Mouse (Mus musculus) heart, postnatal 0 days (tissue): ENCODE data around the gene Ccdc189. TPM values are rescaled to one million over a fixed set of nuclear protein-coding genes. Genes with fewer than 3 reads are reported as not detected.

Source experiments
- ATAC-seq: fragments of 200-750 bp; cut with Nextera tagmentation; 2 replicates; pipeline ENCODE4 v1.8.0; 2017; ENCODE audit warnings: low read depth, moderate number of reproducible peaks, moderate library complexity; ENCODE audit not compliant: insufficient read depth
- DNase-seq: peaks from one replicate; pipeline ENCODE4 v3.0.0-alpha.2; 2016; ENCODE audit warnings: low spot score
- H3K27ac ChIP-seq: fragments of 300-500 bp; sonication (generic); 2 replicates; pipeline ENCODE4 v1.5.1; 2014; ENCODE audit warnings: low read depth, mild to moderate bottlenecking
- H3K27me3 ChIP-seq: fragments of 300-500 bp; sonication (generic); 2 replicates; pipeline ENCODE4 v1.6.1; 2014; ENCODE audit warnings: low read length, mixed read lengths; ENCODE audit not compliant: control insufficient read depth, insufficient read depth
- H3K36me3 ChIP-seq: fragments of 300-500 bp; sonication (generic); replicated peaks from 2 replicates; pipeline ENCODE4 v1.6.1; 2014; ENCODE audit warnings: low read length, mixed read lengths; ENCODE audit not compliant: control insufficient read depth, insufficient read depth
- H3K4me1 ChIP-seq: fragments of 300-500 bp; sonication (generic); 2 replicates; pipeline ENCODE4 v1.6.1; 2014; ENCODE audit warnings: antibody characterized with exemption; ENCODE audit not compliant: control insufficient read depth, insufficient read depth
- H3K4me2 ChIP-seq: fragments of 300-500 bp; sonication (generic); 2 replicates; pipeline ENCODE4 v1.6.1; 2014; ENCODE audit warnings: low read depth, mild to moderate bottlenecking, low read length, moderate library complexity
- H3K4me3 ChIP-seq: fragments of 300-500 bp; sonication (generic); 2 replicates; pipeline ENCODE4 v1.5.1; 2014; ENCODE audit warnings: low read depth, low read length
- H3K9ac ChIP-seq: fragments of 300-500 bp; sonication (generic); replicated peaks from 2 replicates; pipeline ENCODE4 v1.6.1; 2014; ENCODE audit warnings: low read depth, low read length, mixed read lengths
- H3K9me3 ChIP-seq: fragments of 300-500 bp; sonication (generic); replicated peaks from 2 replicates; pipeline ENCODE4 v1.6.1; 2016; ENCODE audit warnings: low read length; ENCODE audit not compliant: control insufficient read depth
- CTCF ChIP-seq: IDR thresholded peaks from 2 replicates; pipeline ENCODE4 v1.5.1; 2016; ENCODE audit warnings: antibody characterized with exemption, control low read depth, low read depth
- EP300 ChIP-seq: IDR thresholded peaks from 2 replicates; pipeline ENCODE4 v1.6.1; 2016; ENCODE audit warnings: antibody characterized with exemption, low read depth
- WGBS: fragments of 180-500 bp; shearing (Covaris S2); extraction: QIAGEN DNeasy Blood & Tissue Kit; methylation state at CpG from one replicate; pipeline ENCODE4 v1.1.7; 2014; 5-methylcytosine and 5-hydroxymethylcytosine counted together
- polyA plus RNA-seq: library from polyadenylated mRNA; unstranded; fragments of >200 nt; fragmentation: Nextera tagmentation; extraction: Ambion mirVana; gene quantifications from 2 replicates; pipeline ENCODE4 v1.2.1, GENCODE M21; 2015
- total RNA-seq: library from RNA; depleted of rRNA; stranded (reverse); fragments of >200 nt; gene quantifications from 2 replicates; pipeline ENCODE4 v1.2.3, GENCODE M21; 2014; ENCODE audit warnings: low replicate concordance

Gene Ccdc189
- total and polyA plus RNA-seq, 2 experiments from 2014 or later, result 15.0 to 16.0 TPM

DNA sequence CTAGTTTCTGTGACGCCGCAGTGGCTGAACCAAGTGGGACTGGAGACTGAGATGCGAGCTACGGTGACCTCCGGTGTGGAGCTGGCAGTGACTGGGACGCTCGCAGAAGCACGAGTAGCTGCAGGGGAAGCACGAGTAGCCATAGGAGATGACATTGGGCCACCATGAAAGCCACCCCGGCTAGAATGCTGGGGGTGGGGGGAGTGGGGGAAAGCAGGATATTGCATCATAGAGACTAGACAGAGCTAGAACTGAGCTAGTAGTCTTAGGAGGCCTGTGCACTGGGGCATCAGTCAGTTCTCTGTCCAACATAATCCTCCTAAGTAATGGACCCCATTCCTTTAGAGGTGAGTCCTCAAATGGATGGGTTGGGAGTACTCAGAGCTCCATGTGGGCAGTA, 15.9 kb upstream of the Ccdc189 start:
- no peak overlapping the region for H3K27ac ChIP-seq
- no peak overlapping the region for H3K9ac ChIP-seq
- no peak for DNase-seq
- H3K4me1 ChIP-seq, result no peaks in the 10 kb centered on the region
- peaks cover 73% of the 10 kb centered on the region for H3K36me3 ChIP-seq
- no peaks in the 10 kb centered on the region for H3K9me3 ChIP-seq
- no peak overlapping the region for H3K4me2 ChIP-seq
- H3K27me3 ChIP-seq, result no peaks in the 10 kb centered on the region
- no peak for ATAC-seq
- 85% methylated on average over 10 of the region's 10 CpGs for WGBS
- no peak overlapping the region for H3K4me3 ChIP-seq
- TF ChIP-seq CTCF, result no peak
- no peak for TF ChIP-seq EP300

DNA sequence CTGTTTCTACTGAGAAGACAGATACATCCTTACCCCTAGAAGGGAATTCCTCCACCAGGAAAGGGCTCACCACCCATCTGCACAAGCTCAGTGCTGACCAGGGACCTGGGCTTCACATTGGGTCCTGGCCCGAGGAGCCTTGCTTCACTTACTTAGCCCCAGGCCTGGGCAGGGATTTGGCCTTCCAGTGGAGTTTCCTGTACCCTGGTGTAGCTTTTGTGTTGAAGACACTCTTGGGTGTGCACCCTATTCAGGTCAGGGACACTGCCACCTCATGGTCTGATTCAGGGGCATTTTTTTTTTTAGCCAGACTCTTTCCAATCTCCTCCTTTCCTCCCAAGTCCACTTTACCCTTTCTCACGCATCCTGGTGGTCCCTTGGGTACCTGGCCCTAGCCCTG, 14.5 kb upstream of the Ccdc189 start:
- Histone ChIP-seq H3K9me3 (no peaks in the 10 kb centered on the region), H3K4me3 (no peak overlapping the region), H3K9ac (no peak overlapping the region), H3K27me3 (no peaks in the 10 kb centered on the region), H3K27ac (no peak overlapping the region), H3K4me1 (no peaks in the 10 kb centered on the region), H3K4me2 (no peak overlapping the region), H3K36me3 (peaks cover 77% of the 10 kb centered on the region)
- 91% methylated on average over 2 of the region's 2 CpGs for WGBS
- TF ChIP-seq CTCF (no peak), EP300 (no peak)
- ATAC-seq, result no peak
- DNase-seq, result no peak

DNA sequence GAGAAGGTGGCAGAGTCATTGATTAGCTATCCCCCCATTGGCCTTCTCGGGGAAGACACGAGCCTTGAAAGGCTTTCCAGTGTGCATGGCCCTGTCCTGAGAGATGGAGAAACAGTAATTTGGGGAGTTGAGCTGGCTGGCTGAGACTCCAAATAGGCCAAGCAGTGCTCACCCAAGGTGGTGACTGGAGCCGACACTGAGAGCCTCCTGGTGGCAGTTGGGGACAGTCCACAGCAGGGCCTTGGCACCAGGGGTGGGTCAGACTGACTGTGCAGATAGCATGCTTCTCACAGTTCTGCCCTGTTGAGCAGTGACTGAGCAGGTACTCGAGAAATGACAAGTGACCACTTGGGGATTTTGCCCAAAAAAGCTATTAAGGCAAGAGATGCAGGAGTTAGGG, 13.3 kb upstream of the Ccdc189 start:
- WGBS, result 75% methylated on average over 4 of the region's 4 CpGs
- H3K4me1 ChIP-seq, result no peaks in the 10 kb centered on the region
- H3K4me2 ChIP-seq, result no peak overlapping the region
- H3K27ac ChIP-seq, result no peak overlapping the region
- ATAC-seq (no peak), DNase-seq (no peak)
- peaks cover 81% of the 10 kb centered on the region for H3K36me3 ChIP-seq
- no peak overlapping the region for H3K4me3 ChIP-seq
- no peak overlapping the region for H3K9ac ChIP-seq
- H3K27me3 ChIP-seq, result no peaks in the 10 kb centered on the region
- TF ChIP-seq CTCF (no peak), EP300 (no peak)
- H3K9me3 ChIP-seq, result no peaks in the 10 kb centered on the region

DNA sequence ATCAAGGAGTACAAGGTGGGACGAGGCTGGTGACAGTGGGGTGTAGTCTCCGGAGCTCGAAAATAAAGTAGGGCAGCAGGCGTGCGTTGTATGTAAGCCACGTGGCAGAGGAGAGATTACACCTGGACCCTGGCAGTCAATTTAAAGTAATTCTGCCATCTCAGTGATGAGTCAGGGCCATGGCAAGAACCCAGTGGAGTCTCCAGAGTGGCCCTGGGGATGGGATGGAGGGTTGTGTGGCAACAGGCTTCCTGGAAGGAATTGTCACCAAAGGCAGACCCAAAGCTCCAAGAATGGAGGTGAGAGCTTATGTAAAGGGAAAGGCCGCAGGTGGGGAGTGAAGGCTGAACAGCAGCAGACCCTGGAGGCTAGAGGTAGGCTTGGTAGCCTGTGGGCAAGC, 12.2 kb upstream of the Ccdc189 start:
- Histone ChIP-seq H3K9me3 (no peaks in the 10 kb centered on the region), H3K9ac (no peak overlapping the region), H3K4me3 (no peak overlapping the region), H3K4me2 (no peak overlapping the region), H3K4me1 (no peaks in the 10 kb centered on the region), H3K27me3 (no peaks in the 10 kb centered on the region), H3K36me3 (peaks cover 92% of the 10 kb centered on the region), H3K27ac (no peak overlapping the region)
- TF ChIP-seq CTCF (no peak), EP300 (no peak)
- no peak for DNase-seq
- no peak for ATAC-seq
- 96% methylated on average over 7 of the region's 7 CpGs for WGBS

DNA sequence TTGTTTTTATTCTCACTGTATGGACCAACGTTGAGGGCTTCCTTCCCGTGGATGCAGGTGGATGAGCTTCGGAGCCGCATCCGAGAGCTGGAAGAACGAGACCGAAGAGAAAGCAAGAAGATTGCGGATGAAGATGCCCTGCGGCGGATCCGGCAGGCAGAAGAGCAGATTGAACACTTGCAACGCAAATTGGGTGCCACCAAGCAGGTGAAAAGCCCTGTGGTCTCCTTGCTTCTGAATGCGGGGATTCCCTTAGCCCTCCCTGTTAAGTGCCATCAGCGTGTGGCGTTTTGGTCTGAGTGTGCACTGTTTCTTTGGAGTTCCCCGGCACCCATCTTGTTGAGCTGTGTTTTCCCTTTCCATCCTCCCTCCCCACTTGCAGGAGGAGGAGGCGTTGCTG, 8.4 kb upstream of the Ccdc189 start:
- Histone ChIP-seq H3K27me3 (no peaks in the 10 kb centered on the region), H3K9ac (no peak overlapping the region), H3K27ac (no peak overlapping the region), H3K4me1 (no peaks in the 10 kb centered on the region), H3K9me3 (no peaks in the 10 kb centered on the region), H3K4me2 (no peak overlapping the region), H3K36me3 (peaks cover 98% of the 10 kb centered on the region), H3K4me3 (no peak overlapping the region)
- no peak for TF ChIP-seq CTCF
- TF ChIP-seq EP300, result no peak
- 93% methylated on average over 17 of the region's 17 CpGs for WGBS
- ATAC-seq (no peak), DNase-seq (no peak)

DNA sequence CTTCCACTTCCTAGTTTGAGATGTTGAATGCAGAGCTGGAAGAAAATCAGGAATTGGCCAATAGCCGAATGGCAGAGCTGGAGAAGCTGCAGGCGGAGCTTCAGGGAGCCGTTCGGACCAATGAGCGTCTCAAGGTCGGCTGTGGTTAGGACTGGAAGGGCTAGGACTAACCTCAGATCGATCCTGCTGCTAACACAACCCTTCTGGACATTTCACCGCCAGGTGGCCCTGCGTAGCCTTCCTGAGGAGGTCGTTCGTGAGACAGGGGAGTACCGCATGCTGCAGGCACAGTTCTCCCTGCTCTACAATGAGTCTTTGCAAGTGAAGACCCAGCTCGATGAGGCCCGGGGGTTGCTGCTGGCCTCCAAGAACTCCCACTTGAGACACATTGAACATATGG, 4.2 kb upstream of the Ccdc189 start:
- DNase-seq (no peak), ATAC-seq (no peak)
- TF ChIP-seq EP300 (no peak), CTCF (no peak)
- Histone ChIP-seq H3K9me3 (no peaks in the 10 kb centered on the region), H3K27ac (no peak overlapping the region), H3K27me3 (no peaks in the 10 kb centered on the region), H3K9ac (no peak overlapping the region), H3K4me2 (no peak overlapping the region), H3K4me3 (no peak overlapping the region), H3K36me3 (peaks cover 74% of the 10 kb centered on the region), H3K4me1 (peaks cover 11% of the 10 kb centered on the region)
- whole genome bisulfite sequencing, result 92% methylated on average over 14 of the region's 14 CpGs
